Mouse (Mus musculus): ENCODE results near the gene Trim25. TPM values are rescaled to one million over a fixed set of nuclear protein-coding genes. Genes with fewer than 3 reads are reported as not detected.

Trim25 gene
- total and polyA plus RNA-seq, 3 experiments, result 6.1 to 41.2 (median 19.5) TPM

DNA sequence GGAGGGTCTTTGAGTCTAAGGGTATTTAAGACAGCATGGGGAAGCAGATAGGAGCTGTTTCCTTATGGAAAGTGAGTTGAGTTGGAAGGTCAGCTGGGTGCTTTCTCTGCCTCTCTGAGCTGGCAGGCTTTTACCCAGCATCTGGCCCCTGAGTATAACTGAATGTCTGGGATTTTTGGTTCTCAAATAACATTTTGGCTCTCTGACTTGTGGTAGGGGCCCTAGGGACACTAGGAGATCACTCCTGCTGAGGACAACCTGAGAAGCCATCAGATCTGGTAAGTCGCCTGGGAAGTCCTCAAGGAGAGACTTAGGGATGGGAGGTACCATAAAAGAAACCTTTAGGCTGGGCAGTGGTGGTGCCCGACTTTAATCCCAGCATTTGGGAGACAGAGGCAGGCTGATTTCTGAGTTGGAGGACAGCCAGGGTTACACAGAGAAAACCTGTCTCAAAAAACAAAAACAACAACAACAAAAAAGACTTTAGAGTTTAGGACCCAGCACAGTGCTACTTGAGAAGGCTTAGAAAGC is 28.9 kb upstream of the Trim25 start, which contains the start of gene Coil:
Gene Coil (plus strand): TSS at position 51 of the 531 bp plus-strand sequence.
- dilution Hi-C loops (cut with MboI; ENCODE audit: extremely low pct_ligation_motif_present, extremely low pct_unique_long_range_greater_than_20kb, low sequenced_read_pairs), result no loop called here
- H3K9ac ChIP-seq (ENCODE audit: insufficient read depth, low read depth), result no peak within 1 kb of the TSS
- in situ Hi-C loops (cut with MboI; ENCODE audit: low pct_ligation_motif_present, low pct_unique_long_range_greater_than_20kb, low sequenced_read_pairs), result no loop called here
- H3K4me3 ChIP-seq (replicated peaks in 1 of 3; ENCODE audit: low read depth in 2 of 3, low read length in 2 of 3, poor library complexity in 1 of 3), result no peak within 1 kb of the TSS
- peaks cover 9% of the 10 kb centered on the region for H3K79me2 ChIP-seq (replicated peaks; ENCODE audit: control insufficient read depth, extremely low read depth, insufficient read depth, poor library complexity, severe bottlenecking)
- H3K4me2 ChIP-seq (ENCODE audit: insufficient read depth, low read depth, poor library complexity, severe bottlenecking), result no peak within 1 kb of the TSS
- H3K27ac ChIP-seq (ENCODE audit: insufficient read depth, low read depth), result no peak within 1 kb of the TSS
- DNase-seq (ENCODE audit: extremely low read depth), result no peak
- TF ChIP-seq ZKSCAN1 (IDR thresholded peaks at IDR 0.05; ENCODE audit: borderline replicate concordance, low read depth, low read length) (no peak), NRF1 (IDR thresholded peaks at IDR 0.05; ENCODE audit: low read depth, low read length) (0 out of 2 replicates have a peak, but pooled peaks have one; percentile 21), CTCF (conservative IDR thresholded peaks at IDR 0.05 in 1 of 2, IDR thresholded peaks at IDR 0.05 in 1 of 2; ENCODE audit: low read depth in 2 of 2, low read length in 2 of 2) (no peak), EP300 (IDR thresholded peaks at IDR 0.05; ENCODE audit: low read length) (peak; percentile 30; the same call in 1 of the 2 replicates), ZNF384 (IDR thresholded peaks at IDR 0.05; ENCODE audit: low read depth, low read length) (no peak), IRF4 (IDR thresholded peaks at IDR 0.05; ENCODE audit: low read depth, low read length) (0 out of 2 replicates have a peak, but pooled peaks have one; percentile 20), NELFE (IDR thresholded peaks at IDR 0.05; ENCODE audit: low read depth, low read length) (0 out of 2 replicates have a peak, but pooled peaks have one; percentile 17), KAT2A (IDR thresholded peaks at IDR 0.05; ENCODE audit: insufficient replicate concordance, low read length) (0 out of 2 replicates have a peak, but pooled peaks have one; percentile 29)
- no peaks in the 10 kb centered on the region for H3K9me3 ChIP-seq (replicated peaks; ENCODE audit: low read length)
- peaks cover 0 to 2% of the 10 kb centered on the region in 2 experiments for H3K36me3 ChIP-seq (replicated peaks in 1 of 2; ENCODE audit: control insufficient read depth in 1 of 2, insufficient read depth in 1 of 2, low read length in 1 of 2)
- H3K27me3 ChIP-seq (replicated peaks), result peaks cover 27% of the 10 kb centered on the region
- peaks cover 5 to 16% of the 10 kb centered on the region in 2 experiments; a peak in 3 of 4 replicates for H3K4me1 ChIP-seq (ENCODE audit: control insufficient read depth in 1 of 2, insufficient read depth in 2 of 2)

DNA sequence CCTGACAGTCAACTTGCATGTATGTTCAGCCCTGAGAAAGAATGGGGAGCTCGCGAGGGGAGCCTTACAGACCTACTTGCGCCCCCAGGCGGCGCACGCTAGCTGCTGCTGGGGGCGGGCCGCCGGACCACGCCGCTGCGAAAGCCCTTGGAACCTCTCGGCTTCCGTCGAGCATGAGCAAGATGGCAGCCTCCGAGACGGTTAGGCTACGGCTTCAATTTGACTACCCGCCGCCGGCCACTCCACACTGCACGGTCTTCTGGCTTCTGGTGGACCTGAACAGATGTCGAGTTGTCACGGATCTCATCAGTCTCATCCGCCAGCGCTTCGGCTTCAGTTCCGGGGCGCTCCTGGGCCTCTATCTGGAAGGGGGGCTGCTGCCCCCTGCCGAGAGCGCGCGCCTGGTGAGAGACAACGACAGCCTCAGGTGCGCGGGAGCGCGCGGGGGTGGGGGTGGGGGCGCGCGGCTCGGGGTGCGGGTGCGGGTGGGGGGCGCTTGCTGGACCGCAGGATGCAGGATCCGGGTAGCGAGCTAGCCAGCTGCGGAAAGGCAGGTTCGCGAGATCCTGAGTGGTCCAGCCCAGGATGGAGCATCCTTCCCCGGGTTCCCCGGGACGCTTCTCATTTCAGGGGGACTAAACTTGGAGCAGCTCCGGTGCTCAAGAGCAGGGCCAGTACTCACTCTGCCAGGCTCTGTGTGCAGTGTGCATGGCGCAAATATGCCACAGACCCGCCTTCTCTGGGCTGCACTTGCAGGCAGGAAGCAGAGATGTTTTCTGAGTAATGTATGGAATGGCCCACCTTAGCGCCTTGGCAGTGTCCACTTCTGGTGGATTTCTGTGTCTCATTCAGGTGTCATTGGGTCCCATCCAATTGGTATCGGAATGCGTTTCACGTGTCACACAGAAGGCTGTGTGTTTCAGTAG is 25.1 kb upstream of the Trim25 start:
- peak; percentile 96 for DNase-seq (ENCODE audit: extremely low read depth)
- H3K9ac ChIP-seq (ENCODE audit: insufficient read depth, low read depth), result peak overlapping the region; percentile 79
- H3K27ac ChIP-seq (ENCODE audit: insufficient read depth, low read depth), result peak overlapping the region; percentile 59
- peaks cover 5 to 41% of the 10 kb centered on the region in 2 experiments; a peak in 3 of 4 replicates for H3K4me1 ChIP-seq (ENCODE audit: control insufficient read depth in 1 of 2, insufficient read depth in 2 of 2)
- dilution Hi-C loops (cut with MboI; ENCODE audit: extremely low pct_ligation_motif_present, extremely low pct_unique_long_range_greater_than_20kb, low sequenced_read_pairs), result no loop called here
- in situ Hi-C loops (cut with MboI; ENCODE audit: low pct_ligation_motif_present, low pct_unique_long_range_greater_than_20kb, low sequenced_read_pairs), result no loop called here
- H3K27me3 ChIP-seq (replicated peaks), result peaks cover 11% of the 10 kb centered on the region
- no peaks in the 10 kb centered on the region for H3K9me3 ChIP-seq (replicated peaks; ENCODE audit: low read length)
- peaks cover 9% of the 10 kb centered on the region for H3K79me2 ChIP-seq (replicated peaks; ENCODE audit: control insufficient read depth, extremely low read depth, insufficient read depth, poor library complexity, severe bottlenecking)
- peak overlapping the region; percentile 67 for H3K4me2 ChIP-seq (ENCODE audit: insufficient read depth, low read depth, poor library complexity, severe bottlenecking)
- H3K4me3 ChIP-seq (replicated peaks in 1 of 3; ENCODE audit: low read depth in 2 of 3, low read length in 2 of 3, poor library complexity in 1 of 3), result peak overlapping the region; percentile 69 to 80 (median 74)
- peaks cover 0 to 19% of the 10 kb centered on the region in 2 experiments for H3K36me3 ChIP-seq (replicated peaks in 1 of 2; ENCODE audit: control insufficient read depth in 1 of 2, insufficient read depth in 1 of 2, low read length in 1 of 2)
- TF ChIP-seq TBP (conservative IDR thresholded peaks at IDR 0.05; ENCODE audit: low read depth, low read length) (0 out of 2 replicates have a peak, but pooled peaks have one; percentile 70), ZMIZ1 (IDR thresholded peaks at IDR 0.05; ENCODE audit: low read depth, low read length) (peak; percentile 61), CTCF (conservative IDR thresholded peaks at IDR 0.05 in 1 of 2, IDR thresholded peaks at IDR 0.05 in 1 of 2; ENCODE audit: low read depth in 2 of 2, low read length in 2 of 2) (peak; percentile 44 to 97), IRF4 (IDR thresholded peaks at IDR 0.05; ENCODE audit: low read depth, low read length) (peak; percentile 84), UBTF (IDR thresholded peaks at IDR 0.05; ENCODE audit: low read depth, low read length) (no peak), SIN3A (IDR thresholded peaks at IDR 0.05; ENCODE audit: low read length) (peak; percentile 80), NRF1 (IDR thresholded peaks at IDR 0.05; ENCODE audit: low read depth, low read length) (peak; percentile 75), MAFK (IDR thresholded peaks at IDR 0.05; ENCODE audit: insufficient replicate concordance, low read length) (no peak), ETS1 (conservative IDR thresholded peaks at IDR 0.05; ENCODE audit: low read depth, low read length) (peak; percentile 40), JUND (conservative IDR thresholded peaks at IDR 0.05; ENCODE audit: low read depth, low read length) (peak; percentile 46; the same call in 1 of the 2 replicates), GABPA (IDR thresholded peaks at IDR 0.05; ENCODE audit: insufficient replicate concordance, low read depth, low read length) (no peak), RAD21 (IDR thresholded peaks at IDR 0.05; ENCODE audit: low read depth, low read length) (peak; percentile 77), POLR2AphosphoS2 (IDR thresholded peaks at IDR 0.05; ENCODE audit: low read depth, low read length) (peak; percentile 69; the same call in 1 of the 2 replicates), ZKSCAN1 (IDR thresholded peaks at IDR 0.05; ENCODE audit: borderline replicate concordance, low read depth, low read length) (no peak), ELF1 (IDR thresholded peaks at IDR 0.05; ENCODE audit: low read depth, low read length) (peak; percentile 69), HCFC1 (IDR thresholded peaks at IDR 0.05; ENCODE audit: low read depth, low read length) (peak; percentile 87), MXI1 (IDR thresholded peaks at IDR 0.05; ENCODE audit: low read depth, low read length) (peak; percentile 93), USF1 (IDR thresholded peaks at IDR 0.05; ENCODE audit: low read depth, low read length) (no peak), EP300 (IDR thresholded peaks at IDR 0.05; ENCODE audit: low read length) (no peak), POLR2A (IDR thresholded peaks at IDR 0.05; ENCODE audit: low read depth, low read length) (peak; percentile 93), CHD2 (IDR thresholded peaks at IDR 0.05; ENCODE audit: low read length) (peak; percentile 40; the same call in 1 of the 2 replicates), PAX5 (IDR thresholded peaks at IDR 0.05; ENCODE audit: low read length) (no peak), ZNF384 (IDR thresholded peaks at IDR 0.05; ENCODE audit: low read depth, low read length) (peak; percentile 47), KAT2A (IDR thresholded peaks at IDR 0.05; ENCODE audit: insufficient replicate concordance, low read length) (peak; percentile 76; the same call in 1 of the 2 replicates), MAX (IDR thresholded peaks at IDR 0.05; ENCODE audit: low read length) (peak; percentile 96), MEF2A (IDR thresholded peaks at IDR 0.05; ENCODE audit: borderline replicate concordance, low read depth, low read length) (peak; percentile 84)
